Mouse (Mus musculus): ENCODE results near the gene Abcf1.

GRCm38 (mm10) chr17:35937700-35938348 is 31.7 kb downstream of the Abcf1 start:
- TF ChIP-seq CTCF (IDR thresholded peaks at IDR 0.05; ENCODE audit: control insufficient read depth, insufficient read depth, low read length), result peak; percentile 87
- TF ChIP-seq POLR2A (IDR thresholded peaks at IDR 0.05; ENCODE audit: borderline replicate concordance, control insufficient read depth, low read depth, low read length), result no peak

Measured in bone marrow, adult 2 months (tissue).